Mouse (Mus musculus) lung, postnatal 0 days (tissue): ENCODE results near the gene 4933411K16Rik. TPM values are rescaled to one million over a fixed set of nuclear protein-coding genes. Genes with fewer than 3 reads are reported as not detected.

Experiments
- ATAC-seq: fragments of 200-750 bp; cut with Nextera tagmentation; 2 replicates; pipeline ENCODE4 v1.8.0; 2017; ENCODE audit warnings: moderate library complexity
- DNase-seq: peaks from one replicate; pipeline ENCODE4 v3.0.0-alpha.2; 2016; ENCODE audit warnings: low spot score
- H3K27ac ChIP-seq: fragments of 300-500 bp; sonication (generic); 2 replicates; pipeline ENCODE4 v1.5.1; 2014; ENCODE audit warnings: antibody characterized with exemption, mild to moderate bottlenecking, low read length, mixed read lengths
- H3K27me3 ChIP-seq: fragments of 300-500 bp; sonication (generic); replicated peaks from 2 replicates; pipeline ENCODE4 v1.6.1; 2014; ENCODE audit warnings: low read length, mixed read lengths; ENCODE audit not compliant: insufficient read depth
- H3K36me3 ChIP-seq: fragments of 300-500 bp; sonication (generic); 2 replicates; pipeline ENCODE4 v1.6.1; 2014; ENCODE audit warnings: low read length, mixed read lengths; ENCODE audit not compliant: insufficient read depth
- H3K4me1 ChIP-seq: fragments of 300-500 bp; sonication (generic); 2 replicates; pipeline ENCODE4 v1.6.1; 2014; ENCODE audit warnings: antibody characterized with exemption, low read depth, low read length, mixed read lengths; ENCODE audit not compliant: insufficient read depth
- H3K4me2 ChIP-seq: fragments of 300-500 bp; sonication (generic); replicated peaks from 2 replicates; pipeline ENCODE4 v1.6.1; 2014; ENCODE audit warnings: low read depth, mild to moderate bottlenecking, low read length, moderate library complexity, mixed read lengths
- H3K4me3 ChIP-seq: fragments of 300-500 bp; sonication (generic); 2 replicates; pipeline ENCODE4 v1.5.1; 2014; ENCODE audit warnings: low read depth, low read length
- H3K9ac ChIP-seq: fragments of 300-500 bp; sonication (generic); replicated peaks from 2 replicates; pipeline ENCODE4 v1.6.1; 2014; ENCODE audit warnings: low read depth, mild to moderate bottlenecking
- H3K9me3 ChIP-seq: fragments of 300-500 bp; sonication (generic); 2 replicates; pipeline ENCODE4 v1.6.1; 2016; ENCODE audit warnings: low read length, mixed read lengths
- CTCF ChIP-seq: IDR thresholded peaks from 2 replicates; pipeline ENCODE4 v1.5.1; 2016; ENCODE audit warnings: antibody characterized with exemption, mild to moderate bottlenecking
- EP300 ChIP-seq: IDR thresholded peaks from 2 replicates; pipeline ENCODE4 v1.6.1; 2016; ENCODE audit warnings: antibody characterized with exemption, mild to moderate bottlenecking, control low read depth
- WGBS: fragments of 180-500 bp; shearing (Covaris S2); extraction: QIAGEN DNeasy Blood & Tissue Kit; methylation state at CpG from one replicate; pipeline ENCODE4 v1.1.7; 2014; 5-methylcytosine and 5-hydroxymethylcytosine counted together
- polyA plus RNA-seq: library from polyadenylated mRNA; unstranded; fragments of >200 nt; fragmentation: Nextera tagmentation; extraction: Ambion mirVana; gene quantifications from 2 replicates; pipeline ENCODE4 v1.2.1, GENCODE M21; 2015

4933411K16Rik gene
- polyA plus RNA-seq, 1 experiment from 2014 or later: 0.14 TPM

DNA sequence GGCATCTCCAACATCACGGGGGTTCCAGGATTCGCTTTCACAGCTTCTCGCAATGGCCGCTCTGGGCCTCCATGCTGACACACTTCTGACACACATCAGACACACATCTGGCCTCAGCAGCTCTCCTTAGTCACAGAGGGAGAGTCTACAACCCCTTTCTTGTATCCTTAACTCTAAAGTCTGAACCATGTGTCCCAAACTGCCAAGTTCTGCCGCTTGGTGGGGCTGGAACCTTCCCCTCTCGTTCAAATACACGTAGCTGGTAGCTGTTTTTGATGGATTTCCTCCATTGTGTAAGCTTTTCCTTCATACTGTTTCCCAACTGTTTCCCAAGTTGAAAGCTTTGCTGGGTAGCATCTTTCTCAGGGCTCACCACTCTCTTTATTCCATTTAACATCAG, 19.2 kb downstream of the 4933411K16Rik start:
- WGBS: 62% methylated on average over 7 of the region's 7 CpGs
- Histone ChIP-seq H3K27me3 (no peaks in the 10 kb centered on the region), H3K9ac (no peak overlapping the region), H3K27ac (no peak overlapping the region), H3K4me2 (no peak overlapping the region), H3K36me3 (no peaks in the 10 kb centered on the region), H3K9me3 (no peaks in the 10 kb centered on the region), H3K4me3 (no peak overlapping the region), H3K4me1 (no peaks in the 10 kb centered on the region)
- DNase-seq: peak; percentile 62
- ATAC-seq: no peak
- peak; percentile 67 for TF ChIP-seq CTCF
- no peak for TF ChIP-seq EP300

- Histone ChIP-seq H3K27me3 (no peaks in the 10 kb centered on the region), H3K9me3 (no peaks in the 10 kb centered on the region), H3K27ac (no peak overlapping the region), H3K4me1 (no peaks in the 10 kb centered on the region), H3K4me2 (no peak overlapping the region), H3K36me3 (no peaks in the 10 kb centered on the region), H3K9ac (no peak overlapping the region), H3K4me3 (no peak overlapping the region)
- TF ChIP-seq EP300: no peak
- no peak for TF ChIP-seq CTCF
- no peak for DNase-seq
- 65% methylated on average over 15 of the region's 15 CpGs for WGBS
- ATAC-seq: no peak
These were observed 20.0 kb downstream of the 4933411K16Rik start for GRCm38 (mm10) chr19:42071886-42072608.

GRCm38 (mm10) chr19:42072802-42073201, 20.8 kb downstream of the 4933411K16Rik start:
- H3K4me2 ChIP-seq: no peak overlapping the region
- no peak for TF ChIP-seq EP300
- peak; percentile 60 for TF ChIP-seq CTCF
- no peaks in the 10 kb centered on the region for H3K36me3 ChIP-seq
- H3K9ac ChIP-seq: no peak overlapping the region
- H3K4me1 ChIP-seq: no peaks in the 10 kb centered on the region
- no peak overlapping the region for H3K4me3 ChIP-seq
- ATAC-seq (no peak), DNase-seq (peak; percentile 14)
- no peaks in the 10 kb centered on the region for H3K9me3 ChIP-seq
- WGBS: 68% methylated on average over 7 of the region's 7 CpGs
- H3K27ac ChIP-seq: no peak overlapping the region
- H3K27me3 ChIP-seq: no peaks in the 10 kb centered on the region

DNA sequence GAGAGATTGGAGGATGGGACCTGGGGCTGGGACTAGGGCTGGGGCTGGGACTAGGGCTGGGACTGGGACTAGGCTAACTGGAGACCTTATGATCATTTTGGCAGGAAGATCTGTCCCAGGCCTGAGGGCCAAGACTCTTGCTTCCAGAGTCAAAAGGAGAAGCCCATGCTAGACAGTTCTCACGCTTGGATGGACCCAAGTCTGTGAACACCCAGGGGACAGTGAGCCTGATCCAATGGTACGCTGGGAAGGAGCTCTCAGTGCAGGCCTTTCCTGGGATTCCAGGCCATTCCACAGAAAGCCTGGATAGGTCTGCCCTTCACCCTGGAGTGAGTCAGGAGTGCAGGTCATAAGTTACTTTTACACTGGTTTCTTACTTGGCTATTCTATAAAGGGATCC, 23.0 kb downstream of the 4933411K16Rik start:
- TF ChIP-seq EP300: no peak
- TF ChIP-seq CTCF: no peak
- Histone ChIP-seq H3K4me2 (no peak overlapping the region), H3K9me3 (no peaks in the 10 kb centered on the region), H3K27me3 (no peaks in the 10 kb centered on the region), H3K4me3 (no peak overlapping the region), H3K36me3 (no peaks in the 10 kb centered on the region), H3K27ac (no peak overlapping the region), H3K4me1 (no peaks in the 10 kb centered on the region), H3K9ac (no peak overlapping the region)
- 82% methylated on average over 2 of the region's 2 CpGs for WGBS
- DNase-seq (no peak), ATAC-seq (no peak)

DNA sequence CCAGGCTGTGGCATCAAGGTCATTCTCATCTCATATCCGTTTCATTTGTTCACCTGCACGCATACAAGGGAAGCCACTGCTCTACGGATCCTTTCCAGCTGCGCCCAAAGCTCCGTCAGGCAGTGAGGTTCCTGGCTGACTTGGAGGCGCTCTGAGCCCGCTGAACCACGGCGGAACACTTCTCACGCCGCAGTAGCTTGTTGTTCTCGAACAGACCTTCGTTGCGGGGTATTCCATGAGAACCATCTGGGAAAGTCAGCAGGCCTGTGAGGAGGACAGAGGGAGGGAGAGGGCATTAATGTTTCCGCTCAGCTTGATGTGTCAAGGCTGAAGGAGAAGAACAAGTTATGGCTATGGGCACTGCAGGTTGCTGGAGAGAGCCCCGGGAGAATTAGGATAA, 23.9 kb downstream of the 4933411K16Rik start:
- no peaks in the 10 kb centered on the region for H3K36me3 ChIP-seq
- DNase-seq (no peak), ATAC-seq (no peak)
- no peak overlapping the region for H3K4me2 ChIP-seq
- H3K4me3 ChIP-seq: no peak overlapping the region
- no peak overlapping the region for H3K9ac ChIP-seq
- no peaks in the 10 kb centered on the region for H3K4me1 ChIP-seq
- TF ChIP-seq EP300: no peak
- TF ChIP-seq CTCF: no peak
- 92% methylated on average over 16 of the region's 16 CpGs for WGBS
- H3K27ac ChIP-seq: no peak overlapping the region
- H3K9me3 ChIP-seq: no peaks in the 10 kb centered on the region
- no peaks in the 10 kb centered on the region for H3K27me3 ChIP-seq

- H3K9me3 ChIP-seq: no peaks in the 10 kb centered on the region
- 76% methylated on average over 8 of the region's 8 CpGs for WGBS
- ATAC-seq (no peak), DNase-seq (no peak)
- no peak overlapping the region for H3K4me3 ChIP-seq
- H3K4me1 ChIP-seq: no peaks in the 10 kb centered on the region
- no peaks in the 10 kb centered on the region for H3K36me3 ChIP-seq
- no peak overlapping the region for H3K4me2 ChIP-seq
- no peak for TF ChIP-seq CTCF
- no peak for TF ChIP-seq EP300
- H3K27me3 ChIP-seq: no peaks in the 10 kb centered on the region
- no peak overlapping the region for H3K27ac ChIP-seq
- H3K9ac ChIP-seq: no peak overlapping the region
These were observed 26.5 kb downstream of the 4933411K16Rik start for GRCm38 (mm10) chr19:42078566-42078965.
